Mouse (Mus musculus): Measurements from ENCODE around the gene Gpr157. TPM values are rescaled to one million over a fixed set of nuclear protein-coding genes. Genes with fewer than 3 reads are reported as not detected.
A peak's percentile ranks its signal among the peaks of the same experiment; 100 is the strongest.

The Gpr157 gene
- polyA plus RNA-seq, 1 experiment from 2014 or later, result 1.6 TPM

GRCm38 (mm10) chr4:150128571-150128970 lies 41.4 kb downstream of the Gpr157 start:
- Histone ChIP-seq H3K4me2 (replicated peaks; ENCODE audit: low read depth, low read length) (no peak overlapping the region), H3K4me3 (ENCODE audit: low read depth, low read length) (no peak overlapping the region), H3K4me1 (ENCODE audit: insufficient read depth, low read depth, low read length) (no peaks in the 10 kb centered on the region), H3K36me3 (ENCODE audit: insufficient read depth, low read length) (no peaks in the 10 kb centered on the region), H3K9ac (replicated peaks; ENCODE audit: low read depth) (no peak overlapping the region), H3K27me3 (replicated peaks; ENCODE audit: insufficient read depth, low read length) (no peaks in the 10 kb centered on the region), H3K27ac (ENCODE audit: low read length) (no peak overlapping the region), H3K9me3 (ENCODE audit: low read length) (no peaks in the 10 kb centered on the region)
- 81% methylated on average over 8 of the region's 8 CpGs for WGBS
- DNase-seq (ENCODE audit: low spot score), result no peak
- TF ChIP-seq EP300 (IDR thresholded peaks at IDR 0.05), result no peak
- TF ChIP-seq CTCF (IDR thresholded peaks at IDR 0.05), result no peak
- ATAC-seq, result no peak

- Histone ChIP-seq H3K27ac (ENCODE audit: low read length) (no peak overlapping the region), H3K27me3 (replicated peaks; ENCODE audit: insufficient read depth, low read length) (no peaks in the 10 kb centered on the region), H3K4me3 (ENCODE audit: low read depth, low read length) (no peak overlapping the region), H3K9me3 (ENCODE audit: low read length) (no peaks in the 10 kb centered on the region), H3K36me3 (ENCODE audit: insufficient read depth, low read length) (no peaks in the 10 kb centered on the region), H3K4me2 (replicated peaks; ENCODE audit: low read depth, low read length) (no peak overlapping the region), H3K9ac (replicated peaks; ENCODE audit: low read depth) (no peak overlapping the region), H3K4me1 (ENCODE audit: insufficient read depth, low read depth, low read length) (no peaks in the 10 kb centered on the region)
- no peak for DNase-seq (ENCODE audit: low spot score)
- WGBS, result 24% methylated on average over 2 of the region's 2 CpGs
- no peak for TF ChIP-seq EP300 (IDR thresholded peaks at IDR 0.05)
- TF ChIP-seq CTCF (IDR thresholded peaks at IDR 0.05), result no peak
- no peak for ATAC-seq
These were observed 43.5 kb downstream of the Gpr157 start for GRCm38 (mm10) chr4:150130661-150131060.

DNA sequence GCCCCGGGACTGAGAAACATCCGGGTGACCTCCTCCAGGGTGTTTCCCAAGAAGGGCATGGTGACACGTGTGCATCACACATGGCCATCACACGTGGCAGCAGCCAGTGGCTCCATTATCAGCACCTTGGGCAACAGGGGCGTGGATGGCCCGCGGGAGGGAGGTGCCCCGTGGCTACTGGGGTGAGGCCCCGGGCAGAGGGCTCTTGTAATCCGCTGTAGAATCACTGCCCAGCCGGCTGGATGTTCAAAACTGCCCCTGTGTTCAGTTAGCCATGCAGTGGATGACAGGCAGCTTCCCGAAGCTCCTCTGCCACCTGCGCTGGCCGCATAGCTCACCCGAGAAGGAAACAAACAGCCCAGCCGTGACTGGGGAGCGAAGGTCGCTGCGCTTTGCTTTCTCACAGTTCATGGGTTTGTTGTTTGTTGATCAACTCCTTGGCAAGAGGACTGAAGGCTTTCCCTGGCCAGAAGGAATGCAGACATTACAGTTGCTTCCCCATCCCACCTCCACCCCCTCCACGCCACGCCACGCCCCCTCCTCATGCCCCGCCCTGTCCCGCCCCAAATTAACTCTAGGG lies 45.6 kb downstream of the Gpr157 start:
- Histone ChIP-seq H3K9me3 (ENCODE audit: low read length) (no peaks in the 10 kb centered on the region), H3K4me1 (ENCODE audit: insufficient read depth, low read depth, low read length) (no peaks in the 10 kb centered on the region), H3K36me3 (ENCODE audit: insufficient read depth, low read length) (no peaks in the 10 kb centered on the region), H3K4me3 (ENCODE audit: low read depth, low read length) (peak overlapping the region; percentile 20; the same call in 1 of the 2 replicates), H3K27ac (ENCODE audit: low read length) (no peak overlapping the region), H3K4me2 (replicated peaks; ENCODE audit: low read depth, low read length) (peak overlapping the region; percentile 42), H3K27me3 (replicated peaks; ENCODE audit: insufficient read depth, low read length) (no peaks in the 10 kb centered on the region), H3K9ac (replicated peaks; ENCODE audit: low read depth) (no peak overlapping the region)
- no peak for TF ChIP-seq EP300 (IDR thresholded peaks at IDR 0.05)
- 17% methylated on average over 24 of the region's 24 CpGs for WGBS
- DNase-seq (ENCODE audit: low spot score) (peak; percentile 31), ATAC-seq (peak; percentile 46)

DNA sequence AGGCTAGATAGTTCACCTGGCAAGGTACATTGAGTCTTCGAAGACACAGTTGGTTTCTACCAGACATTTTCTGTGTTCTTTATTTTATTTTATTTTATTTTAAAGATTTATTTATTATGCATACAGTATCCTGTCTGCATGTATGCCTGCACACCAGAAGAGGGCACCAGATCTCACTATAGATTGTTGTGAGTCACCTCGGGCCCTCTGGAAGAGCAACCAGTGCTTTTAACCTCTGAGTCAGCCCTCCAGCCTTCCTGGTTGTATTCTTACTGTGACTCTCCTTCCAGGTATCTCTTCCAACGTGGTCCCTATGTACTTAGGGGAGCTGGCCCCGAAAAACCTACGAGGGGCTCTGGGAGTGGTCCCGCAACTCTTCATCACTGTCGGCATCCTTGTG lies 48.1 kb downstream of the Gpr157 start:
- no peaks in the 10 kb centered on the region for H3K9me3 ChIP-seq (ENCODE audit: low read length)
- H3K4me1 ChIP-seq (ENCODE audit: insufficient read depth, low read depth, low read length), result no peaks in the 10 kb centered on the region
- H3K4me3 ChIP-seq (ENCODE audit: low read depth, low read length), result no peak overlapping the region
- no peak overlapping the region for H3K4me2 ChIP-seq (replicated peaks; ENCODE audit: low read depth, low read length)
- TF ChIP-seq EP300 (IDR thresholded peaks at IDR 0.05), result no peak
- no peak for TF ChIP-seq CTCF (IDR thresholded peaks at IDR 0.05)
- H3K27me3 ChIP-seq (replicated peaks; ENCODE audit: insufficient read depth, low read length), result no peaks in the 10 kb centered on the region
- H3K36me3 ChIP-seq (ENCODE audit: insufficient read depth, low read length), result no peaks in the 10 kb centered on the region
- H3K27ac ChIP-seq (ENCODE audit: low read length), result no peak overlapping the region
- no peak overlapping the region for H3K9ac ChIP-seq (replicated peaks; ENCODE audit: low read depth)
- 76% methylated on average over 7 of the region's 7 CpGs for WGBS
- no peak for ATAC-seq
- DNase-seq (ENCODE audit: low spot score), result no peak

GRCm38 (mm10) chr4:150136693-150137092 lies 49.5 kb downstream of the Gpr157 start:
- H3K4me2 ChIP-seq (replicated peaks; ENCODE audit: low read depth, low read length), result no peak overlapping the region
- H3K27ac ChIP-seq (ENCODE audit: low read length), result no peak overlapping the region
- H3K36me3 ChIP-seq (ENCODE audit: insufficient read depth, low read length), result no peaks in the 10 kb centered on the region
- no peak overlapping the region for H3K4me3 ChIP-seq (ENCODE audit: low read depth, low read length)
- no peak for ATAC-seq
- DNase-seq (ENCODE audit: low spot score), result peak; percentile 72
- no peaks in the 10 kb centered on the region for H3K4me1 ChIP-seq (ENCODE audit: insufficient read depth, low read depth, low read length)
- WGBS, result 5% methylated on average over 10 of the region's 10 CpGs
- H3K9ac ChIP-seq (replicated peaks; ENCODE audit: low read depth), result no peak overlapping the region
- TF ChIP-seq CTCF (IDR thresholded peaks at IDR 0.05) (peak; percentile 98), EP300 (IDR thresholded peaks at IDR 0.05) (no peak)
- no peaks in the 10 kb centered on the region for H3K27me3 ChIP-seq (replicated peaks; ENCODE audit: insufficient read depth, low read length)
- no peaks in the 10 kb centered on the region for H3K9me3 ChIP-seq (ENCODE audit: low read length)

DNA sequence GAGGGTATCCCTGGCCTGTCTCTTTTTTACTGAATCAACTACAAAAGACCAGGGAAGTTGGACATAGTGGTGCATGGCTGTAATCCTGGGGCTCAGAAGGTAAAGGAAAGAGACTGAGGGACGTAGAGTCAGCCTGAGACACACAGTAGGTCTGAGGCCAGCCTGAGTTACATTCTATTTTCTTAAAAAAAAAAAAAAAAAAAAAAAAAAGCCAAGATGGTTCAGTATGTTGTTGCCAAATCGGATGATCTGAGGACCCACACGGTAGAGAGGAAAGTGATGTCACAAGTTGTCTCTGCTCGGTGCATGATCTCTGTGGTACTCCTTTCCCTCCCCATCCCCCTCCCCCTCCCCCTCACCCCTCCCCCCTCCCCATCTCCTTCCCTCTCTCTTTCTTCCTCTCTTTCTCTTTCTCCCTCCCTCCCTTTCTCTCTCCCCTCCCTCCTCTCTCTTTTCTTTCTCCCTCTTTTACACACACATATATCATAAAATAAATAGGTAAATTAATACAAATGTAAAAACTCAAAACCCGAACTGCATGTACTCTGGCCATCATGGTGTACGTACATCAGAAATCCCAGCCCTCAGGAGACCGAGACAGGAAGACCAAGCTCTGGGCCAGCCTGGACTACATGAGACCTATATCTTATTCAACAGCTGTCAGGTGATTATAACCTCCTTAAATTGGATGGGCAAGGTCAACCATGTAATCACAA lies 50.4 kb downstream of the Gpr157 start:
- TF ChIP-seq EP300 (IDR thresholded peaks at IDR 0.05), result no peak
- TF ChIP-seq CTCF (IDR thresholded peaks at IDR 0.05), result no peak
- H3K4me1 ChIP-seq (ENCODE audit: insufficient read depth, low read depth, low read length), result no peaks in the 10 kb centered on the region
- 77% methylated on average over 7 of the region's 7 CpGs for WGBS
- H3K27ac ChIP-seq (ENCODE audit: low read length), result no peak overlapping the region
- no peaks in the 10 kb centered on the region for H3K27me3 ChIP-seq (replicated peaks; ENCODE audit: insufficient read depth, low read length)
- no peaks in the 10 kb centered on the region for H3K36me3 ChIP-seq (ENCODE audit: insufficient read depth, low read length)
- H3K9me3 ChIP-seq (ENCODE audit: low read length), result no peaks in the 10 kb centered on the region
- H3K4me3 ChIP-seq (ENCODE audit: low read depth, low read length), result no peak overlapping the region
- H3K9ac ChIP-seq (replicated peaks; ENCODE audit: low read depth), result no peak overlapping the region
- no peak for ATAC-seq
- H3K4me2 ChIP-seq (replicated peaks; ENCODE audit: low read depth, low read length), result no peak overlapping the region
- no peak for DNase-seq (ENCODE audit: low spot score)

Measured in lung, postnatal 0 days (tissue).